Mouse (Mus musculus): ENCODE results near the gene Kif26b. TPM values are rescaled to one million over a fixed set of nuclear protein-coding genes. Genes with fewer than 3 reads are reported as not detected.

Kif26b gene
- polyA plus RNA-seq, 1 experiment from 2014 or later: 11.1 TPM

DNA sequence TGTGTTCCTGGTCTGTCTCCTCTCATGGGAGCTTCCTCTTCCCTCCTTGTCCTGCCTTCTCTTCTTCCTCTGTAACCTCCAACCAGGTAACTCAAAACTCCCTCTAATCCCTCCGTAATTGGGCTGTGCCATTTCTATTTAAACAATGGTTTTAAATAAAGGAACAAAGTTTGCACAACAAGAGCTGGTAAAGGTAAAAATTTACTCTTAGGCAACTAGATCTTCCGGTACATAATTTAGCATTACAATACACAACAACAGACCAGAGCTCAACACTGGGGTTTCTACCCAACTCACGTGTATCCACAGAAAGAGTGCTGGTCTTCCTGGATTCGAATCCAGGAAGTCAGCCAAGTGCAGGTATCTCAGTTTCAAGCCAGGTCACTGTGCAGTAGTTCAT is 205.7 kb downstream of the Kif26b start:
- no peak for ATAC-seq (ENCODE audit: low FRiP score)
- Histone ChIP-seq H3K27ac (replicated peaks) (no peak overlapping the region), H3K36me3 (no peaks in the 10 kb centered on the region), H3K9ac (replicated peaks) (no peak overlapping the region), H3K4me2 (no peak overlapping the region), H3K4me1 (peaks cover 33% of the 10 kb centered on the region), H3K4me3 (replicated peaks) (no peak overlapping the region), H3K27me3 (replicated peaks) (no peaks in the 10 kb centered on the region), H3K9me3 (replicated peaks) (no peaks in the 10 kb centered on the region)
- WGBS: 83% methylated on average over 4 of the region's 4 CpGs

- WGBS: 94% methylated on average over 2 of the region's 2 CpGs
- Histone ChIP-seq H3K9me3 (replicated peaks) (no peaks in the 10 kb centered on the region), H3K4me2 (no peak overlapping the region), H3K9ac (replicated peaks) (no peak overlapping the region), H3K27ac (replicated peaks) (no peak overlapping the region), H3K36me3 (no peaks in the 10 kb centered on the region), H3K4me1 (peaks cover 29% of the 10 kb centered on the region), H3K27me3 (replicated peaks) (no peaks in the 10 kb centered on the region), H3K4me3 (replicated peaks) (no peak overlapping the region)
- no peak for ATAC-seq (ENCODE audit: low FRiP score)
Observed at GRCm38 (mm10) chr1:178736931-178737330, 208.0 kb downstream of the Kif26b start.

- peaks cover 31% of the 10 kb centered on the region for H3K4me1 ChIP-seq
- no peak overlapping the region for H3K4me3 ChIP-seq (replicated peaks)
- H3K36me3 ChIP-seq: no peaks in the 10 kb centered on the region
- no peak overlapping the region for H3K4me2 ChIP-seq
- H3K9me3 ChIP-seq (replicated peaks): no peaks in the 10 kb centered on the region
- no peak for ATAC-seq (ENCODE audit: low FRiP score)
- 91% methylated on average over 5 of the region's 5 CpGs for WGBS
- no peaks in the 10 kb centered on the region for H3K27me3 ChIP-seq (replicated peaks)
- no peak overlapping the region for H3K27ac ChIP-seq (replicated peaks)
- no peak overlapping the region for H3K9ac ChIP-seq (replicated peaks)
Observed at GRCm38 (mm10) chr1:178743820-178744219, 214.9 kb downstream of the Kif26b start.

DNA sequence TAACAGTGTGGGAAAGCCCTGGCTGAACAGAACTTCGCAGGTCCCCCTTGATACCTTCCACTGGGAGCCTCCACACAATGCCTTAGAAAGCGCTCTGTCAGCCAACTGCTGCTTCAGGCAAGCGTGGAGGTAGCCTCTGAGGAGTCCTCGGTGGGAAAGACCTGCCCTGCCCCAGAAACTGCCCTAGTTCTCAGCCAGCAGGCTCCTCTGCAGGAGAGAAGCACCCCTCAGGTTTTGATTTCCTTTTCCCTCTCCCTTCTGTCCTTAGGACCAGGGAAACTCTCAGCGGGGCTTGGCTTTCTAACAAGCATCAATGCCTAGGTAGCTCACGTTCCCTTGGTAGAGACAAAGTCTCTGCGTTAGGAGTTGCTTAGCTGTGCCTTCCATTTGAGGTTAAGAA is 215.6 kb downstream of the Kif26b start:
- Histone ChIP-seq H3K27me3 (replicated peaks) (no peaks in the 10 kb centered on the region), H3K9me3 (replicated peaks) (no peaks in the 10 kb centered on the region), H3K4me1 (peaks cover 31% of the 10 kb centered on the region), H3K36me3 (no peaks in the 10 kb centered on the region), H3K4me2 (no peak overlapping the region), H3K9ac (replicated peaks) (no peak overlapping the region), H3K27ac (replicated peaks) (0 out of 2 replicates have a peak overlapping the region, but pooled peaks have one; percentile 23), H3K4me3 (replicated peaks) (no peak overlapping the region)
- ATAC-seq (ENCODE audit: low FRiP score): no peak
- 65% methylated on average over 7 of the region's 7 CpGs for WGBS

GRCm38 (mm10) chr1:178744961-178745360 is 216.0 kb downstream of the Kif26b start:
- no peak overlapping the region for H3K27ac ChIP-seq (replicated peaks)
- H3K27me3 ChIP-seq (replicated peaks): no peaks in the 10 kb centered on the region
- H3K4me1 ChIP-seq: peaks cover 31% of the 10 kb centered on the region
- no peaks in the 10 kb centered on the region for H3K9me3 ChIP-seq (replicated peaks)
- peak; percentile 24; the same call in 1 of the 2 replicates for ATAC-seq (ENCODE audit: low FRiP score)
- no peaks in the 10 kb centered on the region for H3K36me3 ChIP-seq
- H3K4me3 ChIP-seq (replicated peaks): no peak overlapping the region
- 62% methylated on average over 6 of the region's 6 CpGs for WGBS
- H3K9ac ChIP-seq (replicated peaks): no peak overlapping the region
- H3K4me2 ChIP-seq: no peak overlapping the region

GRCm38 (mm10) chr1:178745471-178745870 is 216.5 kb downstream of the Kif26b start:
- 81% methylated on average over 6 of the region's 6 CpGs for WGBS
- Histone ChIP-seq H3K36me3 (no peaks in the 10 kb centered on the region), H3K4me3 (replicated peaks) (no peak overlapping the region), H3K9ac (replicated peaks) (no peak overlapping the region), H3K27me3 (replicated peaks) (no peaks in the 10 kb centered on the region), H3K27ac (replicated peaks) (no peak overlapping the region), H3K4me1 (peaks cover 31% of the 10 kb centered on the region), H3K9me3 (replicated peaks) (no peaks in the 10 kb centered on the region), H3K4me2 (no peak overlapping the region)
- 0 out of 2 replicates have a peak, but pooled peaks have one; percentile 11 for ATAC-seq (ENCODE audit: low FRiP score)

DNA sequence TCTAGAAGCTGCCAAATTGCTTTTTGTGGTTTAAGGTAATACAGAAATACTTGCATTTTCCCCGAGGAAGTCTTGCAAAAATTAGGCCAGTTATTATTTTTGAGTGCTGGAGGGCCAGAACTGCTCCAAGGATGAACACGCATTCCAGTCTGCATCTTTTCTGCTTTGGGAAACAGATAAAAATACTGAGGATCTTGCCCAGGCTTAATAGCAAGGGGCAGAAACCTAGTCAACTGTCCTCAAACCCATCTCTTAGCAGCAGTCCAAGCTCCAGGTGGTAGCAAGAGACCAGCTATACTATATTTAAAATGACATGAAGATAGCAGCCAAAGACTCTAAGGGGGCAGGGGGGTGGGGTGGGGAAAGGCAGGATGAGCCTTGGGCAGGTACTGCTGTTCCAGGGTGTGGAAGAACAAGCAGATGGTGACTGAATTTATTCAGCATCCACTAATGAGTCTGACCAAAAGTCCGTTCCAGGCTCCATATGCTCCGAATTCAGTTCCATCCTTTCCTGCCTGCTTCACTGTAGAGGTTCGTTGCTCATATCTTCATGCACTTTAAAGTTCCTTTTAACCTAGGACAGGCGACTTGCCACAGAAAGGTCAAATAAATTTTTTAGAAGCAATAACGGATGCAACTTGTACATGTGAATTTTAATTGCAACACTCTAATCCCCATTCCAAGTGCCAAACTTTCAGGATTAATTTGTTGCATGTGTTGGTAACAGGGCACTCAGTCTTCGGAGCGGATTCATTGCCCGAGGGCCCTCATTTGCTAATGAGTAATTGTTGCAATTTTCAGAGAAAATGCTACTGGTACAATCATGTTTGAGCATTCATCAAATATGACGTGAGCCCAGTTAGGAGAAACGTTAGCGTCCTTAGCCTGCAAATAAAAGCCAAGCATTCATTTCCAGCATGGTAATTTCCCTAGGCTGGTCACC is 218.6 kb downstream of the Kif26b start:
- no peak overlapping the region for H3K27ac ChIP-seq (replicated peaks)
- no peak overlapping the region for H3K4me3 ChIP-seq (replicated peaks)
- 66% methylated on average over 13 of the region's 13 CpGs for WGBS
- H3K4me2 ChIP-seq: no peak overlapping the region
- no peaks in the 10 kb centered on the region for H3K27me3 ChIP-seq (replicated peaks)
- peaks cover 31% of the 10 kb centered on the region for H3K4me1 ChIP-seq
- ATAC-seq (ENCODE audit: low FRiP score): no peak
- no peaks in the 10 kb centered on the region for H3K9me3 ChIP-seq (replicated peaks)
- no peaks in the 10 kb centered on the region for H3K36me3 ChIP-seq
- no peak overlapping the region for H3K9ac ChIP-seq (replicated peaks)

GRCm38 (mm10) chr1:178748222-178748600 is 219.3 kb downstream of the Kif26b start:
- peaks cover 31% of the 10 kb centered on the region for H3K4me1 ChIP-seq
- no peak overlapping the region for H3K4me3 ChIP-seq (replicated peaks)
- H3K27ac ChIP-seq (replicated peaks): no peak overlapping the region
- H3K9ac ChIP-seq (replicated peaks): no peak overlapping the region
- WGBS: 73% methylated on average over 7 of the region's 7 CpGs
- no peak for ATAC-seq (ENCODE audit: low FRiP score)
- H3K27me3 ChIP-seq (replicated peaks): no peaks in the 10 kb centered on the region
- no peaks in the 10 kb centered on the region for H3K9me3 ChIP-seq (replicated peaks)
- H3K36me3 ChIP-seq: no peaks in the 10 kb centered on the region
- H3K4me2 ChIP-seq: no peak overlapping the region

- Histone ChIP-seq H3K9ac (replicated peaks) (no peak overlapping the region), H3K36me3 (no peaks in the 10 kb centered on the region), H3K27me3 (replicated peaks) (no peaks in the 10 kb centered on the region), H3K9me3 (replicated peaks) (no peaks in the 10 kb centered on the region), H3K4me1 (peaks cover 31% of the 10 kb centered on the region), H3K4me2 (no peak overlapping the region), H3K4me3 (replicated peaks) (no peak overlapping the region), H3K27ac (replicated peaks) (no peak overlapping the region)
- no peak for ATAC-seq (ENCODE audit: low FRiP score)
- 97% methylated on average over 1 of the region's 1 CpGs for WGBS
Observed at GRCm38 (mm10) chr1:178748617-178749016, 219.7 kb downstream of the Kif26b start.

DNA sequence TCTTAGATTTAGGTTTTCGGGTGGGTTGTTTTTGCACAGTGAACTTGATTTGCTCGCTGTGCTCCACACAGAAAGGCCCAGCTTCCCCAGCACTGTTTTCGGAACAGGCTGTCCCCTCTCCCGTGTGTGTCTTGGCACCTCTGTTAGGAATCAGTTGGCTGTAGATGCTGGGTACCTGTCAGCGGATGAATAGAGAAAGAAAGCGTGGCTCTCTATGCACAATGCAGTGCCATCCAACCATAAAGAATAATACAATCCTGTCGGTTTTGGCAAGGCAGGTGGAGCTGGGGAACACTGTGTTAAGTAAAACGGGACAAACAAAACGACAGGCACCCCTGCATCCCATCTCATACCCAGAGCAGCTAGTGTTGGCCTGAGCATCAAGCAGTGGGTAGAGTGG is 220.9 kb downstream of the Kif26b start:
- Histone ChIP-seq H3K27me3 (replicated peaks) (no peaks in the 10 kb centered on the region), H3K27ac (replicated peaks) (no peak overlapping the region), H3K4me3 (replicated peaks) (no peak overlapping the region), H3K36me3 (no peaks in the 10 kb centered on the region), H3K9me3 (replicated peaks) (no peaks in the 10 kb centered on the region), H3K4me2 (no peak overlapping the region), H3K4me1 (peaks cover 25% of the 10 kb centered on the region), H3K9ac (replicated peaks) (no peak overlapping the region)
- no peak for ATAC-seq (ENCODE audit: low FRiP score)
- 85% methylated on average over 9 of the region's 9 CpGs for WGBS

GRCm38 (mm10) chr1:178758441-178758840 is 229.5 kb downstream of the Kif26b start:
- no peaks in the 10 kb centered on the region for H3K27me3 ChIP-seq (replicated peaks)
- 46% methylated on average over 3 of the region's 3 CpGs for WGBS
- H3K36me3 ChIP-seq: no peaks in the 10 kb centered on the region
- no peak overlapping the region for H3K9ac ChIP-seq (replicated peaks)
- no peaks in the 10 kb centered on the region for H3K9me3 ChIP-seq (replicated peaks)
- 0 out of 2 replicates have a peak, but pooled peaks cover 3% of the 10 kb centered on the region for H3K4me1 ChIP-seq
- ATAC-seq (ENCODE audit: low FRiP score): no peak
- H3K4me2 ChIP-seq: no peak overlapping the region
- no peak overlapping the region for H3K4me3 ChIP-seq (replicated peaks)
- H3K27ac ChIP-seq (replicated peaks): no peak overlapping the region

DNA sequence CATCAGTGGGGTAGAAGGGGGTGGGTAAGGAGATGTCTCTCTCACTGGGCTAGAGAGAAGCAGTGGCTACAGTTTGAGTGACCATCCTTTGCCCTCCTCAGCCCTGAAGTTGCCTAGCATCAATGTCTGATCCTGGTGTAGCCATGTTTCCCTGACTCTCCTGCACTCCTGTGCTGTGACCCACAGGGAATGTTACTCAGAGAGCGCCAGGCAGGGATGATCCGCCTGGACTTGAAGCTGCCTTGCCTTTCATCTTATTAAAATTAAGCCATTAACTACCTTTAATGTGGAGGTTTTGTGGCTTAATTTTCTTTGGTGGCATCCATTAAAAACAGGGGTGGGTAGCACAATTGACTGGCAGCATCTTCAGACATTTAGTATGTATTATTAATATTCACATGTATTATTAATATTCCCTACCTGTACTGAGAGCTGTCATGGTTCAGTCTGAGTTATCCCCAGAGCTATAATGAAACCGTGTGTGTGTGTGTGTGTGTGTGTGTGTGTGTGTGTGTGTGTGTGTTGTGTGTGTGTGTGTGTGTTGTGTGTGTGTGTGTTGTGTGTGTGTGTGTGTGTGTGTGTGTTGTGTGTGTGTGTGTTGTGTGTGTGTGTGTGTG is 233.3 kb downstream of the Kif26b start:
- Histone ChIP-seq H3K4me2 (no peak overlapping the region), H3K9ac (replicated peaks) (no peak overlapping the region), H3K27me3 (replicated peaks) (no peaks in the 10 kb centered on the region), H3K4me3 (replicated peaks) (no peak overlapping the region), H3K27ac (replicated peaks) (no peak overlapping the region), H3K9me3 (replicated peaks) (no peaks in the 10 kb centered on the region), H3K4me1 (0 out of 2 replicates have a peak, but pooled peaks cover 3% of the 10 kb centered on the region), H3K36me3 (no peaks in the 10 kb centered on the region)
- no peak for ATAC-seq (ENCODE audit: low FRiP score)
- WGBS: 70% methylated on average over 3 of the region's 3 CpGs

Data from neural tube, embryonic 15.5 days (tissue).